Mouse (Mus musculus): Measurements from ENCODE around the gene Itgb4. TPM values are rescaled to one million over a fixed set of nuclear protein-coding genes. Genes with fewer than 3 reads are reported as not detected.

The Itgb4 gene
- total RNA-seq, 2 experiments from 2014 or later: 3.1 to 3.7 TPM

- no peak for DNase-seq (ENCODE audit: low spot score in 2 of 2)
Measured at GRCm38 (mm10) chr11:116025056-116025845, 50.7 kb downstream of the Itgb4 start.

GRCm38 (mm10) chr11:116027756-116028155 is 53.2 kb downstream of the Itgb4 start, which contains the start of gene H3f3b:
Gene H3f3b (minus strand): TSS chr11:116027962.
- no peak for DNase-seq (ENCODE audit: low spot score in 2 of 2)

- no peak for DNase-seq (ENCODE audit: low spot score in 2 of 2)
Measured at GRCm38 (mm10) chr11:116028177-116028865, 53.8 kb downstream of the Itgb4 start.

- DNase-seq (ENCODE audit: low spot score in 2 of 2): no peak
Measured at GRCm38 (mm10) chr11:116029086-116029865, 54.8 kb downstream of the Itgb4 start.

GRCm38 (mm10) chr11:116030088-116030897 is 55.8 kb downstream of the Itgb4 start, which contains the start of gene Unk:
Gene Unk (plus strand): TSS chr11:116030322.
- peak; percentile 91 to 93 for DNase-seq (ENCODE audit: low spot score in 2 of 2)

GRCm38 (mm10) chr11:116030898-116031845 is 56.7 kb downstream of the Itgb4 start:
- peak in 1 of 2 experiments; percentile 36 for DNase-seq (ENCODE audit: low spot score in 2 of 2)

- DNase-seq (ENCODE audit: low spot score in 2 of 2): no peak
Measured at GRCm38 (mm10) chr11:116034584-116034983, 60.1 kb downstream of the Itgb4 start.

GRCm38 (mm10) chr11:116036671-116037070 is 62.2 kb downstream of the Itgb4 start:
- no peak for DNase-seq (ENCODE audit: low spot score in 2 of 2)

- no peak for DNase-seq (ENCODE audit: low spot score in 2 of 2)
Measured at GRCm38 (mm10) chr11:116037826-116038225, 63.3 kb downstream of the Itgb4 start.

GRCm38 (mm10) chr11:116040593-116040992 is 66.1 kb downstream of the Itgb4 start:
- no peak for DNase-seq (ENCODE audit: low spot score in 2 of 2)

GRCm38 (mm10) chr11:116041833-116042232 is 67.3 kb downstream of the Itgb4 start:
- DNase-seq (ENCODE audit: low spot score in 2 of 2): no peak

GRCm38 (mm10) chr11:116042372-116043138 is 68.0 kb downstream of the Itgb4 start:
- no peak for DNase-seq (ENCODE audit: low spot score in 2 of 2)

- DNase-seq (ENCODE audit: low spot score in 2 of 2): no peak
Measured at GRCm38 (mm10) chr11:116043286-116043685, 68.8 kb downstream of the Itgb4 start.

GRCm38 (mm10) chr11:116045173-116045572 is 70.7 kb downstream of the Itgb4 start:
- no peak for DNase-seq (ENCODE audit: low spot score in 2 of 2)

- DNase-seq (ENCODE audit: low spot score in 2 of 2): no peak
Measured at GRCm38 (mm10) chr11:116049610-116050009, 75.1 kb downstream of the Itgb4 start.

GRCm38 (mm10) chr11:116050196-116050595 is 75.7 kb downstream of the Itgb4 start:
- DNase-seq (ENCODE audit: low spot score in 2 of 2): no peak

GRCm38 (mm10) chr11:116053510-116054229 is 79.2 kb downstream of the Itgb4 start:
- DNase-seq (ENCODE audit: low spot score in 2 of 2): no peak

- DNase-seq (ENCODE audit: low spot score in 2 of 2): no peak
Measured at GRCm38 (mm10) chr11:116055873-116056272, 81.4 kb downstream of the Itgb4 start.

Measured in adrenal gland, adult 18-20 months (tissue).